8 mouse cellular contexts compared by ENCODE assay signal in the genomic region with DNA sequence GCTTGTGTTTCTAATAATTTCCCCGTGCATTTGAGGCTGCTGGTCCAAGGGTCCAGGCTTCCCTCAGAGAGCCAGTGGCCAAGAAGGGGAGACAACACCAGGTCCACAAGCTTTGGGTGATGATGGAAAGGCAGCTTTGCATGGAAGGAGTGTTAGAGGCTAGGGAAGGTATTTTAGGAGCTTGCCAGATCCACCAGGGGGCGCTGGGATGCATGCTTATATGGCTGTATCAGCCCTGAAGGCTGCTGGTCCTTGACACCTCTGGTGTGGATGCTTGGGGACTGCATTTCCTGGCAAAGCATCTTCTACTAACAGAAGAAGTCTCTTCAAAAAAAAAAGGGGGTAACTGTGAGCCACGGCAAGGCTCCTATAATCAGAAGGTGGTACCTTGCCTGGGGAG. TPM values are rescaled to one million over a fixed set of nuclear protein-coding genes. Genes with fewer than 3 reads are reported as not detected.
DNase-seq lines count a peak whose midpoint lies in the region; ATAC-seq and TF ChIP-seq lines count a peak whose summit lies in the region.

No protein-coding gene starts in this region.

- H3K36me3 ChIP-seq in E14TG2a.4 (ENCODE audit: insufficient read depth, low read length): no peaks in the 10 kb centered on the region

- DNase-seq in adrenal gland, adult 8-10 months: peak; percentile 48
- DNase-seq in embryo, embryonic 11.5 days (ENCODE audit: low read depth, low spot score): peak; percentile 59
- peak; percentile 16 to 44 for DNase-seq in heart, adult 9 months (ENCODE audit: low spot score in 2 of 2)
- DNase-seq in layer of hippocampus, adult 9-11 months: peak; percentile 67
- peak; percentile 93 for DNase-seq in right cerebral cortex, postnatal 14 days
- peak; percentile 44 to 73 for DNase-seq in urinary bladder, postnatal 36 days (ENCODE audit: low spot score in 2 of 2)

- ATAC-seq in megakaryocyte, adult 5-6 weeks (ENCODE audit: poor library complexity, severe bottlenecking): peak; percentile 79

- peak; percentile 77 for TF ChIP-seq CTCF in E14TG2a.4 (conservative IDR thresholded peaks at IDR 0.05; ENCODE audit: low read length)

- peaks cover 5% of the 10 kb centered on the region for H3K4me1 ChIP-seq in E14TG2a.4 (replicated peaks; ENCODE audit: low read depth, low read length)

- H3K9me3 ChIP-seq in E14TG2a.4 (ENCODE audit: low read length): peaks cover 13% of the 10 kb centered on the region

- no peak overlapping the region for H3K4me3 ChIP-seq in E14TG2a.4 (replicated peaks; ENCODE audit: low read length)

- H3K27me3 ChIP-seq in E14TG2a.4 (ENCODE audit: insufficient read depth, low read length): peaks cover 37% of the 10 kb centered on the region

RNA-seq across cellular contexts. Expression of a gene that starts 37.5 kb away (rescaled TPM):
- not detected for total RNA-seq in adrenal gland, adult 8-10 months (2022)
- total RNA-seq in megakaryocyte, adult 5-6 weeks (2015): not detected in 2 replicates
- total RNA-seq in megakaryocyte, adult 5-6 weeks (2017): not detected in 2 replicates

RNA-seq across cellular contexts. Expression of a gene that starts 47.7 kb away (rescaled TPM):
- total RNA-seq in adrenal gland, adult 8-10 months (2022): 10 to 100 TPM in 3 of 4 experiments, 1 to 10 TPM in 1; 6.9 to 56.3 (median 40.8) TPM
- not detected in 2 replicates for total RNA-seq in megakaryocyte, adult 5-6 weeks (2015)
- total RNA-seq in megakaryocyte, adult 5-6 weeks (2017): not detected in 2 replicates

Comparison
In these comparisons a context has a peak if more than half of its experiments do, and no peak if none do; other contexts are left out.
1. DNase-seq: peak in every context shown above with its lines; median percentile 93 in right cerebral cortex, postnatal 14 days; 67 in layer of hippocampus, adult 9-11 months; 59 in embryo, embryonic 11.5 days; 58 in urinary bladder, postnatal 36 days; 48 in adrenal gland, adult 8-10 months; 30 in heart, adult 9 months.
2. RNA of a gene that starts 47.7 kb away (total RNA-seq): 6.9 to 56.3 TPM in adrenal gland, adult 8-10 months; not detected in megakaryocyte, adult 5-6 weeks; every median in the first group is over 4 times any median in the second.